Mouse (Mus musculus) bone marrow macrophage, adult 2 months (primary cell): ENCODE measurements around the gene Ebf1.

Source experiments
- CTCF ChIP-seq: IDR thresholded peaks from 2 replicates; pipeline ENCODE4 v1.5.1; 2012; ENCODE audit warnings: low read depth, mild to moderate bottlenecking, low read length, moderate library complexity
- POLR2A ChIP-seq: IDR thresholded peaks from 2 replicates; pipeline ENCODE4 v1.6.1; 2012; ENCODE audit warnings: mild to moderate bottlenecking, low read depth, low read length, borderline replicate concordance

GRCm38 (mm10) chr11:44744446-44744845 is 127.3 kb downstream of the Ebf1 start:
- no peak for TF ChIP-seq CTCF
- TF ChIP-seq POLR2A, result no peak
